Mouse (Mus musculus) thymus, adult 2 months (tissue): ENCODE data around the gene Slc25a21. TPM values are rescaled to one million over a fixed set of nuclear protein-coding genes. Genes with fewer than 3 reads are reported as not detected.

ENCODE experiments used
- DNase-seq: peaks from one replicate; pipeline ENCODE4 v3.0.0; 2021
- H3K27ac ChIP-seq: fragments of 200-500 bp; 2 replicates; pipeline ENCODE4 v1.5.1; 2012; ENCODE audit warnings: low read length, control low read depth; ENCODE audit not compliant: control insufficient read depth, insufficient read depth
- H3K27me3 ChIP-seq: fragments of 200-500 bp; 2 replicates; pipeline ENCODE4 v1.6.1; 2012; ENCODE audit warnings: mild to moderate bottlenecking, low read length, moderate library complexity, mixed read lengths; ENCODE audit not compliant: control insufficient read depth, insufficient read depth
- H3K36me3 ChIP-seq: fragments of 200-500 bp; 2 replicates; pipeline ENCODE4 v1.6.1; 2012; ENCODE audit warnings: mild to moderate bottlenecking, low read length, moderate library complexity; ENCODE audit not compliant: control insufficient read depth, insufficient read depth
- H3K4me1 ChIP-seq: fragments of 200-500 bp; replicated peaks from 2 replicates; pipeline ENCODE4 v1.6.1; 2012; ENCODE audit warnings: low read length; ENCODE audit not compliant: control insufficient read depth, insufficient read depth
- H3K4me3 ChIP-seq: fragments of 200-500 bp; 2 replicates; pipeline ENCODE4 v1.5.1; 2012; ENCODE audit warnings: mild to moderate bottlenecking, low read length, control low read depth, moderate library complexity; ENCODE audit not compliant: control insufficient read depth, insufficient read depth
- CTCF ChIP-seq: fragments of 200-500 bp; IDR thresholded peaks from 2 replicates; pipeline ENCODE4 v1.5.1; 2012; ENCODE audit warnings: mild to moderate bottlenecking, control low read depth, low read length, moderate library complexity, borderline replicate concordance; ENCODE audit not compliant: control insufficient read depth, poor library complexity, insufficient read depth; ENCODE audit errors: extremely low read depth
- POLR2A ChIP-seq: fragments of 200-500 bp; IDR thresholded peaks from 2 replicates; pipeline ENCODE4 v1.6.1; 2012; ENCODE audit warnings: mild to moderate bottlenecking, low read length, control low read depth, moderate library complexity; ENCODE audit not compliant: control insufficient read depth, poor library complexity, insufficient read depth; ENCODE audit errors: extremely low read depth
- WGBS: fragments of 180-500 bp; shearing (Covaris S2); methylation state at CpG from one replicate; pipeline ENCODE4 v1.1.7; 2018; 5-methylcytosine and 5-hydroxymethylcytosine counted together
- polyA plus RNA-seq: library from polyadenylated mRNA; depleted of rRNA; stranded (reverse); fragments of >200 nt; gene quantifications from 2 replicates; pipeline ENCODE4 v1.2.3, GENCODE M21; 2012

Gene Slc25a21
- polyA plus RNA-seq, 1 experiment, result 0.03 TPM

DNA sequence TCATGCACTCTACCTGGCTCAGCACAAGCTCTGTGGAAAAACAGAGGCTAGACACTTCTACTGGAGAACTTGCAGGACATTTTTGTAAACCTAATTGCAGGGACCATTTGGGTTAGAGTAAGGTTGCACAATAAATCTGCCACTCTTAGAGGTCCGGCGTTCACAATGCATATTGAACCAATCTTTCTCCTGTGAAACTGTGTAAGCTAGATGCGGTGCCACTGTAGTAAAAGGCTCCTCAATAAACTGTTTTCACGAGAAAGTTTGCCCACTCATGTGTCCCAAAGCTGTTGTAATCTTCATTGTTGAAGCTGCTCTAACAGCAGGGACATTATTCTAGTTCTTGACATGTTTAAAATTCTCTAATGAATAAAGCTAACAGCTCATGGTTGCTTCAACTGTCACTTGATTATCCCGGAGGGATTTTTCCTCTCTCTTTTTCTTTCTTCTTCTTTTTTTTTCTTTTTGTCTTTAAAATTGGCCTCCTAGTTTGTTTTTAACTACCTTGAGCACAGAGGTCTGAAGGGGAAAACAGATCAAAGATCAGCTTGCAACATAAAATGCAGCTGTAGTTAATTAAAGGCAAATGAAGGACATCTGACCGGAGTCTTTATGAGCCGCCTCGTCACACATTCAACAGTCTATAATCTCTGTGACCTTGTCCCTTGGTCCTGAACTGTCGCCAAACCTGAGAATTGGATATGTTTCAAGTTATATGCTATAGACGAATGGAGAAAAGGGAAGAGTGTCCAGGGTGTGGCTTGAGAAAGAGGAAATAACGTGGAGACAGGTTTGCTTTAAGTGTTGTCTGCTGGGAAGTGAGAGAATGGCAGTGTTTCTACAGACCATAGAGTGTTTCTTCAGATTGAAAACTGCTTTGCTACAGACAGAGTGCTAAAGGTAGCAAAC, 245.3 kb downstream of the Slc25a21 start:
- DNase-seq, result no peak
- WGBS, result 73% methylated on average over 11 of the region's 11 CpGs
- Histone ChIP-seq H3K4me1 (no peaks in the 10 kb centered on the region), H3K36me3 (no peaks in the 10 kb centered on the region), H3K27ac (no peak overlapping the region), H3K4me3 (no peak overlapping the region), H3K27me3 (no peaks in the 10 kb centered on the region)
- TF ChIP-seq CTCF, result no peak
- no peak for TF ChIP-seq POLR2A

DNA sequence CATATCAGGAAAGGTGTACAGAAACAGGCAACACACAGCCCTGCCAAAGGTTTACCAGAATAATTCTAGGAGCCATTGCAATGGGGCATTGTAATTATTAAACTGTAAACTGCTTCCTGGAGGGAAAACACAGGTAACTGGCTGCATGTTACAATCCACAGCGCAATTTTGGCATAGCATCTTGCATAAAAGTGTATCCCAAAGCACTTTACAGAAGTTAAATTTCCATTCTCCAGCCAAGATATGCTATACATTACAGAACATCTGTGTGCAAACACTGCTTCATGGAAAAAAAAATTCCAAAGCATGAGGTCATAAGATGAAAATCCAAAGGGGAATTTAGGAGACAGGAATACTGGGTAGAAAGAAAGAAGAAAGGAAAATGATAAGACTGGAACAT, 253.0 kb downstream of the Slc25a21 start:
- TF ChIP-seq POLR2A, result no peak
- no peak for TF ChIP-seq CTCF
- no peak for DNase-seq
- no peak overlapping the region for H3K4me3 ChIP-seq
- no peak overlapping the region for H3K27ac ChIP-seq
- no peaks in the 10 kb centered on the region for H3K36me3 ChIP-seq
- WGBS, result 73% methylated on average over 1 of the region's 1 CpGs
- H3K4me1 ChIP-seq, result no peaks in the 10 kb centered on the region
- no peaks in the 10 kb centered on the region for H3K27me3 ChIP-seq

DNA sequence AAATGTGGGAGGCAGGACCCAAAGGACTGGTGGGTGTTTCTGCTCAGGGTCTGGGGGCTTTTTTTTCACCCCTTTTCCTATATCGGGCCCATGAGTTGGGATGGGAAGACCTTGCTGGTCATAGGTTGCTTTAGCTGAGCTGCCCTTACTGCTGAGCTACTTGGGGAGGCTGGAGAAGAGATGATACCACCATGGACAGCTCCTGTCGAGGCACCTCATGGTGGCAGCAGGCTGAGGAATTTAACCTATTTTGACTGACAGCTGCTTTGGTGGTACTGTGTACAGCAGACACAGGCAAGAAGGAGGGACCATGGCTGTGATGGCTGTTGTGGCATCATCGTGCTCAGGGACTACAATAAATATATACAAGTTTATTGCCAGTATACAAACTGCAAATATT, 256.4 kb downstream of the Slc25a21 start:
- TF ChIP-seq CTCF (no peak), POLR2A (no peak)
- no peak for DNase-seq
- Histone ChIP-seq H3K4me3 (no peak overlapping the region), H3K27me3 (no peaks in the 10 kb centered on the region), H3K4me1 (no peaks in the 10 kb centered on the region), H3K36me3 (no peaks in the 10 kb centered on the region), H3K27ac (no peak overlapping the region)
- 57% methylated on average over 3 of the region's 3 CpGs for WGBS

DNA sequence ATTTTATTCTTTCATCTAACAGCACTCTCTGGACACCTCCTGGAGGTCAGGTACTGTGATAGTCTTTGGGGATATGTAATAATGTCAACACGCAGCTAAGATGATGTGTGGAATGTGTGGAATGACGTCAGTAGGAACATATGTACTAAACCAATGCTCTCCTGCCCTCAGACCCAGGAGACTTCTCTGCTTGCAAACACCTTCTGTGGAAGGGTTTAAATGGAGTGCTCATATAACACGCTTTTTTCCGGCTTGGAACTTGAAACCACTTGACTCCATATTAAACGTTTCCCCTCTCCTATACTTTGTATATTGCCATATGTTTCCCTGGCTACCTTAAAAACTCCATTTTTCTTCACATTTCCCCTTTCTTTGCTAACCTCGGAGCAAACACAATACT, 279.1 kb downstream of the Slc25a21 start:
- Histone ChIP-seq H3K4me3 (no peak overlapping the region), H3K36me3 (no peaks in the 10 kb centered on the region), H3K4me1 (no peaks in the 10 kb centered on the region), H3K27ac (no peak overlapping the region), H3K27me3 (no peaks in the 10 kb centered on the region)
- no peak for TF ChIP-seq POLR2A
- no peak for TF ChIP-seq CTCF
- 86% methylated on average over 6 of the region's 6 CpGs for WGBS
- no peak for DNase-seq

DNA sequence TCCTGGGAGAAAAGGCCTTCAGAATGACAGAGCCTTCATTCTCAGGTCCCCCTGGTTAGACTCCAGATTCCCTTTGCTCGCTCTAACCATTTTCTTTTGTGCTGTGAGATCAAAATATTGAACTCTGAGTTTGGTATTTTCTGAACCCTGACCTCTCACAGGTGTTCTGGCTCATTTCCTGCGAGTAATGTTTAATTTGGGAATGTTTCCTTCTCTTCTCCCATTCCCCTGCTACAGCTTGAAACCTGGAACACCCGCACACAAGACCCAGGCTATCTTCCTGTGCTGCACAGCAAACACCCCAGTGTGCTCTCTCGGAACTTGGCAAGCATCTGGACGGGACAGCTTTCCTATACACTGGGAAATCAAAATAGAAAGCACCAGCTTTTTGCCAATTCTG, 290.8 kb downstream of the Slc25a21 start:
- DNase-seq, result no peak
- H3K36me3 ChIP-seq, result no peaks in the 10 kb centered on the region
- no peaks in the 10 kb centered on the region for H3K27me3 ChIP-seq
- TF ChIP-seq POLR2A, result no peak
- no peak for TF ChIP-seq CTCF
- WGBS, result 82% methylated on average over 5 of the region's 5 CpGs
- no peak overlapping the region for H3K27ac ChIP-seq
- H3K4me3 ChIP-seq, result no peak overlapping the region
- H3K4me1 ChIP-seq, result no peaks in the 10 kb centered on the region

DNA sequence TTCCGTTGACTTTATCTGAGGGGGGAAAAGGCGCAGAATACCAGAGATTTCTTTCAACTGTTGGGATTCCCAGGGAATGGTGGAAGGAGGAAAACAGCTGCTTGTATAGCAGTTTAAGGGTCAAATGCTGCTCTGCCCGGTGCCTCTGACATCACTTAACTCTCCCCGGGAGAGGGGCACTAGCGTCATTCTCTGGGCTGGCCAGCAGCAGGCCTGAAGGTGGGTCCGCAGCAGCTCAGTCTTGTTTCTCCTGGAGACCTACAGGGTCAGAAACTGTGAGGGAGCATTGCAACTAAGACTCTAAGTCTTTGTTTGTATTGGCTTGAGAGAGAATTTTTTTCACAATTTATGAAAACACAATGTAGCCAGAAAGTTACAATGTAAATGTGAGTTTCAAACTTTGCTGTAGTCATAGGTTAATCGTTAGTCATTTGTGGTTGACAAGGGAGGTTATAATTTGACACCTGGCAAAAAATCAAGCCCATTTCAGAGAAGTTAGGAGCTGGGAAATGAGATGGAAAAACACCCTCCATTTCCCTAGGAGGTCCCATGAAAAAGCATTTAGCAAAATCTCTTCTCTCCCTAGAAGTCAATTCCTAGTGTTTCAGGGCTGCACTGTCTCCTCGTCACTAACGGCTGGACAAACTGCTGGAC, 291.5 kb downstream of the Slc25a21 start:
- no peak for TF ChIP-seq CTCF
- TF ChIP-seq POLR2A, result no peak
- H3K27ac ChIP-seq, result no peak overlapping the region
- whole genome bisulfite sequencing, result 65% methylated on average over 9 of the region's 9 CpGs
- no peak for DNase-seq
- H3K4me1 ChIP-seq, result no peaks in the 10 kb centered on the region
- no peaks in the 10 kb centered on the region for H3K27me3 ChIP-seq
- H3K4me3 ChIP-seq, result no peak overlapping the region
- no peaks in the 10 kb centered on the region for H3K36me3 ChIP-seq
